Mouse (Mus musculus) liver, postnatal 0 days (tissue): ENCODE measurements around the gene Il17re. TPM values are rescaled to one million over a fixed set of nuclear protein-coding genes. Genes with fewer than 3 reads are reported as not detected.

Source experiments
- ATAC-seq: fragments of 200-750 bp; cut with Nextera tagmentation; 2 replicates; pipeline ENCODE4 v1.8.0; 2017; ENCODE audit warnings: mild to moderate bottlenecking, moderate library complexity
- DNase-seq: peaks from one replicate; pipeline ENCODE4 v3.0.0-alpha.2; 2016
- H3K27ac ChIP-seq: fragments of 300-500 bp; sonication (generic); 2 replicates; pipeline ENCODE4 v1.5.1; 2014; ENCODE audit warnings: antibody characterized with exemption, moderate library complexity, mild to moderate bottlenecking, low read depth
- H3K27me3 ChIP-seq: fragments of 300-500 bp; sonication (generic); 2 replicates; pipeline ENCODE4 v1.6.1; 2014; ENCODE audit warnings: low read length, control low read depth, mixed read lengths; ENCODE audit not compliant: insufficient read depth
- H3K36me3 ChIP-seq: fragments of 300-500 bp; sonication (generic); replicated peaks from 2 replicates; pipeline ENCODE4 v1.6.1; 2014; ENCODE audit warnings: mild to moderate bottlenecking, control low read depth, low read length, moderate library complexity, mixed read lengths; ENCODE audit not compliant: insufficient read depth
- H3K4me1 ChIP-seq: fragments of 300-500 bp; sonication (generic); 2 replicates; pipeline ENCODE4 v1.6.1; 2014; ENCODE audit warnings: antibody characterized with exemption, mild to moderate bottlenecking, control low read depth; ENCODE audit not compliant: insufficient read depth
- H3K4me2 ChIP-seq: fragments of 300-500 bp; sonication (generic); 2 replicates; pipeline ENCODE4 v1.6.1; 2014; ENCODE audit warnings: low read depth, mild to moderate bottlenecking, low read length, moderate library complexity, mixed read lengths
- H3K4me3 ChIP-seq: fragments of 300-500 bp; sonication (generic); 2 replicates; pipeline ENCODE4 v1.5.1; 2014; ENCODE audit warnings: low read depth, low read length
- H3K9ac ChIP-seq: fragments of 300-500 bp; sonication (generic); replicated peaks from 2 replicates; pipeline ENCODE4 v1.6.1; 2014; ENCODE audit warnings: mild to moderate bottlenecking, moderate library complexity
- H3K9me3 ChIP-seq: fragments of 300-500 bp; sonication (generic); 2 replicates; pipeline ENCODE4 v1.6.1; 2016; ENCODE audit warnings: mild to moderate bottlenecking, control low read depth, low read length, mixed read lengths
- CTCF ChIP-seq: sonication (generic); IDR thresholded peaks from 2 replicates; pipeline ENCODE4 v1.5.1; 2016; ENCODE audit warnings: antibody characterized with exemption, low read depth
- EP300 ChIP-seq: IDR thresholded peaks from 2 replicates; pipeline ENCODE4 v1.6.1; 2016; ENCODE audit warnings: antibody characterized with exemption, low read depth, mild to moderate bottlenecking
- WGBS: fragments of 180-500 bp; shearing (Covaris S2); extraction: QIAGEN DNeasy Blood & Tissue Kit; methylation state at CpG from one replicate; pipeline ENCODE4 v1.1.7; 2014; ENCODE audit not compliant: insufficient replicate concordance; 5-methylcytosine and 5-hydroxymethylcytosine counted together
- polyA plus RNA-seq: library from polyadenylated mRNA; unstranded; fragments of >200 nt; fragmentation: Nextera tagmentation; extraction: Ambion mirVana; gene quantifications from 2 replicates; pipeline ENCODE4 v1.2.1, GENCODE M21; 2015

Gene Il17re
- polyA plus RNA-seq, 1 experiment from 2014 or later = 0.49 TPM

- Histone ChIP-seq H3K27ac (peak overlapping the region; percentile 16; the same call in 1 of the 2 replicates), H3K4me1 (peaks cover 5% of the 10 kb centered on the region; the same call in 1 of the 2 replicates), H3K36me3 (no peaks in the 10 kb centered on the region), H3K9me3 (no peaks in the 10 kb centered on the region), H3K4me2 (no peak overlapping the region), H3K9ac (no peak overlapping the region), H3K4me3 (no peak overlapping the region), H3K27me3 (no peaks in the 10 kb centered on the region)
- 50% methylated on average over 3 of the region's 3 CpGs for WGBS
- TF ChIP-seq CTCF (no peak), EP300 (no peak)
- ATAC-seq (no peak), DNase-seq (no peak)
These were observed 26.5 kb upstream of the Il17re start for GRCm38 (mm10) chr6:113431801-113432200.

- no peak overlapping the region for H3K27ac ChIP-seq
- H3K27me3 ChIP-seq = no peaks in the 10 kb centered on the region
- DNase-seq = no peak
- ATAC-seq = no peak
- no peak overlapping the region for H3K4me3 ChIP-seq
- no peak overlapping the region for H3K4me2 ChIP-seq
- H3K9me3 ChIP-seq = no peaks in the 10 kb centered on the region
- peaks cover 5% of the 10 kb centered on the region; the same call in 1 of the 2 replicates for H3K4me1 ChIP-seq
- no peak overlapping the region for H3K9ac ChIP-seq
- 56% methylated on average over 3 of the region's 3 CpGs for WGBS
- no peak for TF ChIP-seq EP300
- TF ChIP-seq CTCF = no peak
- no peaks in the 10 kb centered on the region for H3K36me3 ChIP-seq
These were observed 24.6 kb upstream of the Il17re start for GRCm38 (mm10) chr6:113433661-113434060.

GRCm38 (mm10) chr6:113434691-113435090 is 23.6 kb upstream of the Il17re start:
- DNase-seq (peak; percentile 44), ATAC-seq (peak; percentile 79)
- Histone ChIP-seq H3K9ac (no peak overlapping the region), H3K36me3 (no peaks in the 10 kb centered on the region), H3K4me2 (no peak overlapping the region), H3K4me3 (no peak overlapping the region), H3K4me1 (peaks cover 5% of the 10 kb centered on the region; the same call in 1 of the 2 replicates), H3K27me3 (no peaks in the 10 kb centered on the region), H3K27ac (peak overlapping the region; percentile 48; the same call in 1 of the 2 replicates), H3K9me3 (no peaks in the 10 kb centered on the region)
- TF ChIP-seq CTCF (no peak), EP300 (0 out of 2 replicates have a peak, but pooled peaks have one; percentile 19)
- 64% methylated on average over 7 of the region's 7 CpGs for WGBS

- Histone ChIP-seq H3K4me3 (no peak within 1 kb of the TSS), H3K27me3 (no peaks in the 10 kb centered on the region), H3K36me3 (no peaks in the 10 kb centered on the region), H3K4me1 (peaks cover 5% of the 10 kb centered on the region; the same call in 1 of the 2 replicates), H3K9ac (no peak within 1 kb of the TSS), H3K9me3 (no peaks in the 10 kb centered on the region), H3K27ac (peak within 1 kb of the TSS; percentile 48; the same call in 1 of the 2 replicates), H3K4me2 (no peak within 1 kb of the TSS)
- WGBS = 63% methylated on average over 9 of the region's 9 CpGs
- DNase-seq (no peak), ATAC-seq (no peak)
- TF ChIP-seq CTCF = no peak
- TF ChIP-seq EP300 = no peak
These were observed 22.5 kb upstream of the Il17re start, which contains the start of gene Cidec for GRCm38 (mm10) chr6:113435664-113436205. Gene Cidec (minus strand): TSS chr6:113435760.

- TF ChIP-seq CTCF = no peak
- TF ChIP-seq EP300 = no peak
- Histone ChIP-seq H3K4me2 (no peak overlapping the region), H3K4me1 (peaks cover 5% of the 10 kb centered on the region), H3K4me3 (no peak overlapping the region), H3K27ac (no peak overlapping the region), H3K36me3 (no peaks in the 10 kb centered on the region), H3K27me3 (no peaks in the 10 kb centered on the region), H3K9ac (no peak overlapping the region), H3K9me3 (no peaks in the 10 kb centered on the region)
- no peak for DNase-seq
- no peak for ATAC-seq
- WGBS = 71% methylated on average over 12 of the region's 12 CpGs
These were observed 21.1 kb upstream of the Il17re start for GRCm38 (mm10) chr6:113437135-113437534.

GRCm38 (mm10) chr6:113438721-113439430 is 19.4 kb upstream of the Il17re start:
- no peak for TF ChIP-seq CTCF
- TF ChIP-seq EP300 = no peak
- Histone ChIP-seq H3K36me3 (no peaks in the 10 kb centered on the region), H3K4me2 (no peak overlapping the region), H3K4me1 (peaks cover 16% of the 10 kb centered on the region), H3K27me3 (no peaks in the 10 kb centered on the region), H3K27ac (peak overlapping the region; percentile 30; the same call in 1 of the 2 replicates), H3K4me3 (no peak overlapping the region), H3K9me3 (no peaks in the 10 kb centered on the region), H3K9ac (no peak overlapping the region)
- DNase-seq (no peak), ATAC-seq (peak; percentile 22; the same call in 1 of the 2 replicates)
- WGBS = 47% methylated on average over 12 of the region's 12 CpGs
